Mouse (Mus musculus) gastrocnemius, postnatal 36 days (tissue): ENCODE results near the gene Gm26620. TPM values are rescaled to one million over a fixed set of nuclear protein-coding genes. Genes with fewer than 3 reads are reported as not detected.

ENCODE experiments used
- DNase-seq, 2 experiments: peaks; one replicate each; pipeline ENCODE4 v3.0.0; 2022
- intact Hi-C: fragments of 180-260 bp; cut with DNase I; formaldehyde crosslinking; loops from one replicate; pipeline ENCODE4 v1.15.1; 2025
- total RNA-seq, 2 experiments: library from RNA; stranded (reverse); gene quantifications; 2 replicates each; pipeline ENCODE4 v1.2.3; 2021

Gene Gm26620
- total RNA-seq, 2 experiments from 2014 or later = 0.54 TPM; not detected in 1

- no peak for DNase-seq
- intact Hi-C loops = no loop called here
These were observed 22.8 kb downstream of the Gm26620 start for GRCm38 (mm10) chr1:170907456-170908191.

GRCm38 (mm10) chr1:170908341-170908740, 23.5 kb downstream of the Gm26620 start:
- intact Hi-C loops = no loop called here
- no peak for DNase-seq

GRCm38 (mm10) chr1:170911907-170912660, 27.2 kb downstream of the Gm26620 start:
- intact Hi-C loops = no loop called here
- DNase-seq = no peak

GRCm38 (mm10) chr1:170912891-170913615, 28.2 kb downstream of the Gm26620 start, which contains the start of gene Fcrlb:
Gene Fcrlb (minus strand): TSS chr1:170912941.
- no peak for DNase-seq
- intact Hi-C loops = no loop called here

- no peak for DNase-seq
These were observed 30.8 kb downstream of the Gm26620 start for GRCm38 (mm10) chr1:170915657-170916056.

GRCm38 (mm10) chr1:170919308-170919707, 34.4 kb downstream of the Gm26620 start:
- intact Hi-C loops = no loop called here
- DNase-seq = no peak

More at GRCm38 (mm10) chr1:170915657-170916056, 30.8 kb downstream of the Gm26620 start:
- intact Hi-C loops = no loop called here

GRCm38 (mm10) chr1:170924485-170924884, 39.6 kb downstream of the Gm26620 start:
- intact Hi-C loops = no loop called here
- no peak for DNase-seq

GRCm38 (mm10) chr1:170926941-170927340, 42.1 kb downstream of the Gm26620 start:
- DNase-seq = no peak
- intact Hi-C loops = no loop called here

- intact Hi-C loops = no loop called here
- no peak for DNase-seq
These were observed 42.5 kb downstream of the Gm26620 start, which contains the start of gene Fcrla for GRCm38 (mm10) chr1:170927378-170927777. Gene Fcrla (minus strand): TSS chr1:170927583.

- intact Hi-C loops = no loop called here
These were observed 43.6 kb downstream of the Gm26620 start for GRCm38 (mm10) chr1:170928467-170928866.

GRCm38 (mm10) chr1:170929245-170929644, 44.4 kb downstream of the Gm26620 start:
- intact Hi-C loops = no loop called here
- no peak for DNase-seq

More at GRCm38 (mm10) chr1:170928467-170928866, 43.6 kb downstream of the Gm26620 start:
- DNase-seq = no peak

GRCm38 (mm10) chr1:170932043-170932442, 47.2 kb downstream of the Gm26620 start:
- no peak for DNase-seq
- intact Hi-C loops = no loop called here

- intact Hi-C loops = no loop called here
- no peak for DNase-seq
These were observed 48.6 kb downstream of the Gm26620 start for GRCm38 (mm10) chr1:170933386-170933920.

- intact Hi-C loops = no loop called here
- no peak for DNase-seq
These were observed 49.1 kb downstream of the Gm26620 start for GRCm38 (mm10) chr1:170933940-170934339.

- intact Hi-C loops = no loop called here
- DNase-seq = no peak
These were observed 49.5 kb downstream of the Gm26620 start for GRCm38 (mm10) chr1:170934383-170934782.

Other genes starting within 250 kb of the Gm26620 start
- 1 to 10 TPM; 6.9 to 8.2 TPM for gene Olfml2b, start 240.5 kb upstream of the Gm26620 start, total RNA-seq
- gene Atf6, start 17.3 kb upstream of the Gm26620 start, total RNA-seq = 10 to 100 TPM; 16.3 to 18.2 TPM
- gene Dusp12, start 475 bp downstream of the Gm26620 start, total RNA-seq = 1 to 10 TPM; 3.6 to 4.1 TPM
- not detected for gene Fcrlb, start 27.9 kb downstream of the Gm26620 start, total RNA-seq
- gene Fcrla, start 42.5 kb downstream of the Gm26620 start, total RNA-seq = under 1 TPM in 1 of 2 experiments, not detected in 1; 0.20 TPM
- 1 to 10 TPM; 2.2 to 2.4 TPM for gene Fcgr2b, start 91.5 kb downstream of the Gm26620 start, total RNA-seq
- gene Fcgr4, start 133.9 kb downstream of the Gm26620 start, total RNA-seq = not detected
- gene Fcgr3, start 179.9 kb downstream of the Gm26620 start, total RNA-seq = 1 to 10 TPM; 2.6 to 4.6 TPM
- under 1 TPM; 0.54 to 0.91 TPM for gene Cfap126, start 228.9 kb downstream of the Gm26620 start, total RNA-seq